Mouse (Mus musculus) adrenal gland, adult 18-20 months (tissue): Measurements from ENCODE around the gene Chd2. TPM values are rescaled to one million over a fixed set of nuclear protein-coding genes. Genes with fewer than 3 reads are reported as not detected.
A peak's percentile ranks its signal among the peaks of the same experiment; 100 is the strongest.

ENCODE experiments used
- DNase-seq, 2 experiments: peaks; one replicate each; pipeline ENCODE4 v3.0.0; 2021 to 2022; ENCODE audit warnings: low spot score in 2 of 2
- total RNA-seq, 2 experiments: library from RNA; stranded (reverse); gene quantifications; 1 replicate in 1 of 2; 2 replicates in 1 of 2; pipeline ENCODE4 v1.2.3; 2021

Gene Chd2
- total RNA-seq, 2 experiments from 2014 or later: 35.5 to 35.8 TPM

- DNase-seq: no peak
Observed at GRCm38 (mm10) chr7:73467741-73468140, 73.9 kb downstream of the Chd2 start.

- no peak for DNase-seq
Observed at GRCm38 (mm10) chr7:73463546-73463945, 78.1 kb downstream of the Chd2 start.

GRCm38 (mm10) chr7:73454113-73454512, 87.5 kb downstream of the Chd2 start:
- no peak for DNase-seq

GRCm38 (mm10) chr7:73452187-73452808, 89.3 kb downstream of the Chd2 start:
- DNase-seq: no peak

- DNase-seq: no peak
Observed at GRCm38 (mm10) chr7:73451594-73451993, 90.0 kb downstream of the Chd2 start.

GRCm38 (mm10) chr7:73442246-73442645, 99.4 kb downstream of the Chd2 start:
- no peak for DNase-seq

GRCm38 (mm10) chr7:73441802-73442201, 99.8 kb downstream of the Chd2 start:
- no peak for DNase-seq

GRCm38 (mm10) chr7:73435685-73436084, 105.9 kb downstream of the Chd2 start:
- DNase-seq: no peak

- DNase-seq: no peak
Observed at GRCm38 (mm10) chr7:73434336-73434677, 107.3 kb downstream of the Chd2 start.

- DNase-seq: no peak
Observed at GRCm38 (mm10) chr7:73433637-73434335, 107.8 kb downstream of the Chd2 start.

GRCm38 (mm10) chr7:73428525-73428924, 113.1 kb downstream of the Chd2 start:
- no peak for DNase-seq

- DNase-seq: no peak
Observed at GRCm38 (mm10) chr7:73427794-73428193, 113.8 kb downstream of the Chd2 start.

- no peak for DNase-seq
Observed at GRCm38 (mm10) chr7:73426752-73427386, 114.8 kb downstream of the Chd2 start.

GRCm38 (mm10) chr7:73426235-73426634, 115.4 kb downstream of the Chd2 start:
- DNase-seq: no peak

- DNase-seq: no peak
Observed at GRCm38 (mm10) chr7:73425451-73425850, 116.2 kb downstream of the Chd2 start.

- no peak for DNase-seq
Observed at GRCm38 (mm10) chr7:73424705-73425104, 116.9 kb downstream of the Chd2 start.

- DNase-seq: no peak
Observed at GRCm38 (mm10) chr7:73424243-73424642, 117.4 kb downstream of the Chd2 start.

GRCm38 (mm10) chr7:73423236-73423635, 118.4 kb downstream of the Chd2 start:
- no peak for DNase-seq

- peak; percentile 73 for DNase-seq
Observed at GRCm38 (mm10) chr7:73422223-73423113, 119.2 kb downstream of the Chd2 start.

GRCm38 (mm10) chr7:73421278-73422015, 120.2 kb downstream of the Chd2 start:
- DNase-seq: no peak

- no peak for DNase-seq
Observed at GRCm38 (mm10) chr7:73420827-73421226, 120.8 kb downstream of the Chd2 start.
